Mouse (Mus musculus): ENCODE data around the gene Oip5. TPM values are rescaled to one million over a fixed set of nuclear protein-coding genes. Genes with fewer than 3 reads are reported as not detected.
"Not testable (repeated sequence)": the region's sequence is repeated elsewhere in the genome, so short reads cannot be mapped to it uniquely, and the experiment has no call there.

Oip5 gene
- polyA plus RNA-seq (2015; fragmentation: Nextera tagmentation; extraction: Ambion mirVana): 28.9 and 33.1 TPM in 2 replicates

DNA sequence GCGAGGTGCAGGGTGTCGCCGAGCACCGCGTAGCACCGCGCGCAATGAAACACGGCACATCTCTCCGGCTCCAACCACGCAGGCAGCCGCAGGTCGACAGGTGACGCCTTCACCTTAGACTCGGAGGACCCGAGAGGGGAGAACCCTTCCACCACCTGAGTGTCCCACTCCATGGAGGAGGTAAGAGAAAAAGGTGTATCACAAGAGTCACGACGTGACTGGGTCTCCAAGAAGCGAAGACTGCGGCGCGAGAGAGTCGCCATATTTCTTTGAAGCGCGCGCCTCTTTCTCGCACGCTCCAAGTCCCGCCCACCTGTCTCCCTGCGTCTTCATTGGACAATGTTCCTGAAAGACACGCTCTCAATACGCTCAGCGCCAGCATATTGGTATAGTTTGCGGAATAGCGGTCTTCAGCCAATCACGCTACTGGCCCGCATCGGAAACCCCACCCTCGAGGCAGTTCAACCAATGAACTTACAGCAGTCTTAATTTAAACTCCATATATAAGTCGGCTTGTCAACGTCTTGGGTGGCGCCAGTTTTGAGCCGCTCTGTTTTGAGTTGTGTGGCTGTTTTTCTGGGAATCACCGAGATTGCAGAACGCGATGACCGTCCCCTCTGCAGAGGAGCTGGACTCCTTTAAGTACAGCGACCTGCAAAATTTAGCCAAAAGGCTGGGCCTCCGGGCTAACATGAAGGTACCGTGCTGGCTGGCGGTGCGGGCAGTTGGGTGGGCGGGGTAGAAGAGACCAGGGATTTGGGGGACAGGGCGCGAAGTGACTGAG is at the start of gene Oip5, which contains the start of gene Nusap1:
Gene Oip5 (minus strand): TSS at position 271 of the 784 bp plus-strand sequence.
Gene Nusap1 (plus strand): TSS at position 100 of the 784 bp plus-strand sequence.
- DNase-seq (ENCODE audit: low spot score): peak; percentile 98

- not testable (repeated sequence) for DNase-seq (ENCODE audit: low spot score)
These were observed 47.5 kb upstream of the Oip5 start for GRCm38 (mm10) chr2:119665744-119666143.

DNA sequence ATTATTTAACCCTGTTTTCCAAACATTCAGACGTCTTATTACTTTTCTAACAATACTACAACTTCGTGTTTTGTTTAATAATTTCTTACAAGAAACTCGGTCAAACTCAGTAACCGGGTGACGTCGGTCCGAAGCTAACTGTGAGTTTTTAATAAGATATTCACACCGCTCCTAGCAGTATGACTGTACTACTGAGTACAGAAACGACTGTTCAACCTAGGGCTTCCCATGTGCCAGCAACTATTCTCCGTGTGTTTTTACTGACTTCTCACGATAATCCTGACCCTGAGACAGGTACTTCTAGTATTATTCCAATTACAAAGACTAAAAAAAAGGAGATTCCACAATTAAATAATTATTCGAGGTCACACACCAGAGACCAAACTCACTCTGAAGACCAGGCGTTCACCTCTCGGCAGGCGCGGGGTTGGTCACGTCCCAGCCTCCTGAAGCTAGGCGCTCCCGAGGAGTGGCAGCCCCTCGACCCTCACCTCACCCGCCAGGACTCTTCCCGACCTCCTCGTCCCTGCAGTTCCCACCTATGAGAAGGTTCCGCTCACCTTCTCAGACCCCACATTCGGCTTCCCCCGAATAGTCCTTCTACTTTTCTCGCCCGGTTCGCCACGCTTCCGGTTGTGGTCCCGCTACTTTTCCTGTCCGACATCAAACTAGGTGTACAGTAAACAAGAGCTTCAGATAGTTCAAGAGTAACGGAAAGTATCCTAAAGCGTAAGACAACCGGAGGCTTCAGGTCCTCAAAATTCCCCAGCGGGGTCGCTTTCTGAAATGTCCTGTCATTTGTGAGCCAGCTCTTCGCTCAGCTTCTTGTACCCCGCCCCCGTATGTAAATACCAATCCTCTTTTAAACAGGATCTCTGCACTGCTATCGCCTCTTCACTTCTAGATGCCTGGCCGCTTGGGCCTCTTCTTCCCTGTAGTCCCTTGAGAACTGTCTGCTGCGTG is 44.2 kb upstream of the Oip5 start, which contains the start of gene Ndufaf1:
Gene Ndufaf1 (minus strand): TSS at position 608 of the 963 bp plus-strand sequence.
- peak; percentile 77 for DNase-seq (ENCODE audit: low spot score)

DNA sequence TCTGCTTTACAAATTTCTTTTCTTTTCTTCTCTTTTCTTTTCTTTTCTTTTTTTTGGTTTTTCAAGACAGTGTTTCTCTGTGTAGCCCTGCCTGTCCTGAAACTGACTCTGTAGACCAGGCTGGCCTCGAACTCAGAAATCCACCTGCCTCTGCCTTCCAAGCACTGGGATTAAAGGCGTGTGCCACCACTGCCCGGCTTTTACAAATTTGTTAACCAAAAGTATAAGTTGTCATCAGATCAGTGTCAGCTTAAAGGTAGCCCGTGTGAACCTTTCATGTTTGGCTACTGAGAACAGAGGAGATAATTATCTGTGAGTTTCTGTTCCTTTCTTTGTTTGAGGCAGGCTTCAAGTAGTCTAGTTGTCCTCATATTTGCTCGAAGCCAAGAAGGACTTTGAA is 26.0 kb upstream of the Oip5 start:
- no peak for DNase-seq (ENCODE audit: low spot score)

GRCm38 (mm10) chr2:119641214-119641912 is 23.1 kb upstream of the Oip5 start:
- no peak for DNase-seq (ENCODE audit: low spot score)

GRCm38 (mm10) chr2:119636781-119637180 is 18.5 kb upstream of the Oip5 start:
- peak; percentile 21 for DNase-seq (ENCODE audit: low spot score)

- no peak for DNase-seq (ENCODE audit: low spot score)
These were observed 3.0 kb upstream of the Oip5 start for GRCm38 (mm10) chr2:119621302-119621701.

GRCm38 (mm10) chr2:119619002-119619401 is 733 bp upstream of the Oip5 start:
- not testable (repeated sequence) for DNase-seq (ENCODE audit: low spot score)

- no peak for DNase-seq (ENCODE audit: low spot score)
These were observed 449 bp downstream of the Oip5 start for GRCm38 (mm10) chr2:119617841-119618198.

DNA sequence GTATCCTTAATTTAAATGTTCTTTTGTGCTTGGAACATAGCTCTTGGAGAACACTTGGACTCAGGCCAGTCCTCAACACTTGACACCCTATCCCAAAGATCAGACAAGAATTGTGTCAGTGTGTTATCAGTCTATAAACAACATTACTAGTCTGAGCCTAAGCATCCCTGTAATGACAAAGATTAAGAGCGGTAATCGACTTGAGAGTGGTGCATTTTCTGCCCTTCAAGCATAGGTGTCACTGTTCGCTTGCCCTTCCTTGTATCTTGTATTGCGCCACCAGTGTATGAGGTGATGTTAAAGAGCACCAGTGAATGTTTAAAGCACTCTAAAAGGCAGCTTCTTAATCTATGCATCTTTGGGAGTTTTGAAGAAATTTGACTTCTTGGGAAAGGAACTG is 11.2 kb downstream of the Oip5 start:
- no peak for DNase-seq (ENCODE audit: low spot score)

DNA sequence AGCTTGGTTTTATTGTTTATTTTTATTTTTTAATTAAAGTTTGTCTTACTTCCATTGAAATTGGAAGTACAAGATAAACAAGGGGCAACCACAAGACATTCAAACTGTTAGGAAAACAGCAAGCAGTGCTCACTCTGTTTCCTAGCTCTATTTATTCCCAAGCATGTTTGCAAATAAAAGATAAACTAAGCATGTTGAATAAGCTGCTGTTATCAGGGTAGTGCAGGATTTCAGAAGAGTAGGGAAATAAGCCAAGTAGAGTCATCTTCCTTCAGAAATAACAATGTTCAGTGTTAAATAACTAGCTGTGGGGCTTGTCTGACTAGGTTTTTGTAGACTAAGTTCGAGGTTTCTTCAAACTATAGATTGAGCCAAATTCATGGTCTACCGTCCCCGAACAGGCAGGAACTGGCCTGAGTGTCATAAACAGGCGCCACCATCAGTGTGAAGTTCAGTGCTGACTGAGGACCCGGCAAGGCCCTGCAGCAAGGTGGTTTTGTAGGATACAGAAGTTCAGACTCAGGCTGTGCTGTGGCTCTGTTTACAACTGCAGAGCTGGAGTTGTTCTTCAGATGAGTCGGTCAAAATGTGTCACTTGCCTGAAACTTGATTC is 12.8 kb downstream of the Oip5 start:
- DNase-seq (ENCODE audit: low spot score): no peak

GRCm38 (mm10) chr2:119603909-119604308 is 14.4 kb downstream of the Oip5 start:
- no peak for DNase-seq (ENCODE audit: low spot score)

DNA sequence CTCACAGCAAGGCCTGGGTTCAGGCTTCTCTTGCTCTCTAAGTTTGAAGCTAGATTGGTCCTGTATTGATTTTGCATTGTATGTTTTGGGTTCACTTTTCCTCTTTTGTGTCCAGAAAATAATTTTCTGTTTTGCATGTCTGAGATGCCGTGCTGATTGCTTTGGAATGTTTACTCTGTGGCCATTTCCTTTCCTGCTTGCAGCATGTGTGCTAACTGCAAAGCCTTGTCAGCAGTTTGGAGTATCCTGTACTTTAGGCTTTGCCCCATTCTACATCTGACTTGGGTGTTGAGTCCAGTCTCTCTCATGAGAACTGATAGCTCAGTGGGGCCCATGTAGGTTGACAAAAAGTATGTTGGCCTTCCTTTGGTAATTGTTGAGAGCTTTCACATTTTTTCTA is 15.8 kb downstream of the Oip5 start:
- DNase-seq (ENCODE audit: low spot score): no peak

DNA sequence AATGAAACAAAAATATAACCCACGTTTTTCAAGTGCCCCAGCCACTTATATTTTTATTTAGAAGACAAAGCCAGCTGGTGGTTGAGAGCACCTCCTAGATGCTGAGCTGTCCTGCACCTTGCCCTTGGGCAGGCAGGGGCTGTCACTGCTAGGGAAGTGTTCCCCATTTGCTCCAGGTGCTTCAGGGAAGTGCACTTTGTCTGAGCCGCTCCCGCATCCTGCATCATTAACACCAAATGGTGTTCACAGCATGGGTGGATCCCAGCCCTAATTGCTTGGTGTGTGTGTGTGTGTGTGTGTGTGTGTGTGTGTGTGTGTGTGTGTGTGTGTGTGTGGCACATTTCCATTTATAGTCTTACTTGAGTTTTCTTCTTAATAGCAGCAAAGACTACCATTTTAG is 16.7 kb downstream of the Oip5 start:
- not testable (repeated sequence) for DNase-seq (ENCODE audit: low spot score)

- DNase-seq (ENCODE audit: low spot score): no peak
These were observed 17.2 kb downstream of the Oip5 start for GRCm38 (mm10) chr2:119601027-119601426.

- no peak for DNase-seq (ENCODE audit: low spot score)
These were observed 21.4 kb downstream of the Oip5 start for GRCm38 (mm10) chr2:119596781-119597330.

DNA sequence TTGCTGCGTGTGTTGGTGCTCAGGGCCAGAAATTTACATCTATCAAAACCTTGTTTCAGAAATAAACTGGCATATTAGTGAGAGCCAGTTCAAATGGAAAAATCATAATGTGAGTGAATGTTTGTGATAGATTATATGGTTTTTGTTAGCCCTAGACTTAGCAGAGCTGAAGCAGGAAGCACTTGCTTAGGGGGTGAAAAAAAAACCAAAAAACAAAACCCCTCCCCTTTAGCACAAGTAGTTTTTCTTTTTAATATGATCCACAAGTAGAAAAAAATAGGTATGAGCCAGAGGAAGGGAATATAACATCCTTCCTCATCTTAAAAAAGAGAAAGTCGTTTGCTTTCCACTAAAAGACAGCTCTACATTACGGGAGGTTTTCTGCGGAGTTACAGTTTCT is 23.0 kb downstream of the Oip5 start:
- DNase-seq (ENCODE audit: low spot score): peak; percentile 9

GRCm38 (mm10) chr2:119594113-119594981 is 23.9 kb downstream of the Oip5 start:
- peak; percentile 97 for DNase-seq (ENCODE audit: low spot score)

DNA sequence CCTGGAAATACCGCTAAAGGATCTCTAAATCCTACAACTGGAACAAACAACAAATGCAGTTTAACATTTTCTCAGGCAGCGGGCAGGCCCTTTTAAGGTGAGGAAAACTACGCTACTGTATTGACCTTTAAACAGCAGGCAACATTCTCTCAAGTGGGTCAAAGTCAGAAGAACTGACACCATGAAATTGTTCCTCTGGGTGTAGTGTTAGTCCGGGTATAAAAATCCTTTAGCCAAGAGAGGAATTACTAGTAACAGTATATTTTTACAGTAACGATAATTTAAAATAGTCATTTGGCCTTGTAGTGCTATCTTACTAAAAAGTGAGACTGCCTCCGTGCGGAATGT is 24.5 kb downstream of the Oip5 start:
- DNase-seq (ENCODE audit: low spot score): no peak

- DNase-seq (ENCODE audit: low spot score): peak; percentile 26
These were observed 27.0 kb downstream of the Oip5 start for GRCm38 (mm10) chr2:119591247-119591646.

Measured in thymus, postnatal 0 days (tissue).